Comparison of ENCODE assay signal across 9 mouse cellular contexts in the genomic region with DNA sequence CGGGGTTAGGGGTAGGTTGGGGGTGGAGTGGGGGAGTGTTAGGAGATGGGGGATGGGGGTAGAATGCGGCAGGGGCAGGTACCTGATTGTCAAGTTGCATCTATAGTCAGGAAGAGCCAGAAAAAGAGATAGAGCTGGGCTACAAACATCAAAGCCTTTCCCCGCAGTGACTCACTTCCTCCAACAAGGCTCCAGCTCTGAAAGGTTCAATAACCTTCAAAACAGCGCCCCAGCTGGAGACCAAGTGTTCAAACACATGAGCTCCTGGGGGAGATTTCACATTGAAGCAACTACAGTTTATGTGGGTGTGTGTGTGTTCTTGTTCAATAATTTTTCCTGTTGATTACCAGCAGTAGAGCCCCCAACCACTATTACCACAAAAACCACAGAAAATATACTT. TPM values are rescaled to one million over a fixed set of nuclear protein-coding genes. Genes with fewer than 3 reads are reported as not detected.
DNase-seq lines count a peak whose midpoint lies in the region; ATAC-seq and TF ChIP-seq lines count a peak whose summit lies in the region.
"Had no signal": no experiment of that assay in that cellular context is flagged by ENCODE, and none has a peak within 500 bp of the region (broad histone marks: within the 10 kb centered on the region; RNA-seq: fewer than 3 reads in every experiment).

No protein-coding gene starts in this region.

- TF ChIP-seq CTCF in lung, adult 2 months (IDR thresholded peaks at IDR 0.05; ENCODE audit: insufficient read depth, low read length) = peak; percentile 7; the same call in 1 of the 2 replicates
- TF ChIP-seq CTCF in thymus, adult 2 months (IDR thresholded peaks at IDR 0.05; ENCODE audit: borderline replicate concordance, control insufficient read depth, extremely low read depth, insufficient read depth, low read length, poor library complexity) = no peak

- no peak for TF ChIP-seq POLR2A in lung, adult 2 months (IDR thresholded peaks at IDR 0.05; ENCODE audit: borderline replicate concordance, extremely low read depth, low read depth, low read length)
- no peak for TF ChIP-seq POLR2A in thymus, adult 2 months (IDR thresholded peaks at IDR 0.05; ENCODE audit: control insufficient read depth, extremely low read depth, insufficient read depth, low read length, poor library complexity)

- H3K36me3 ChIP-seq in thymus, adult 2 months (ENCODE audit: control insufficient read depth, insufficient read depth, low read length) = no peaks in the 10 kb centered on the region
- H3K36me3 ChIP-seq: neural tube, embryonic 12.5 days had no signal

- H3K4me3 ChIP-seq in lung, adult 2 months (replicated peaks; ENCODE audit: extremely low read depth, low read depth, low read length) = no peak overlapping the region
- no peak overlapping the region for H3K4me3 ChIP-seq in thymus, adult 2 months (ENCODE audit: control insufficient read depth, insufficient read depth, low read length)
- H3K4me3 ChIP-seq: neural tube, embryonic 12.5 days had no signal

- ATAC-seq in CD4-positive, CD25-positive, alpha-beta regulatory T cell, adult 4 months = peak; percentile 99

- no peaks in the 10 kb centered on the region for H3K27me3 ChIP-seq in thymus, adult 2 months (ENCODE audit: control insufficient read depth, insufficient read depth, low read length)
- H3K27me3 ChIP-seq: neural tube, embryonic 12.5 days had no signal

- no peaks in the 10 kb centered on the region for H3K4me1 ChIP-seq in lung, adult 2 months (ENCODE audit: control insufficient read depth, insufficient read depth, low read length)
- peaks cover 6% of the 10 kb centered on the region for H3K4me1 ChIP-seq in thymus, adult 2 months (replicated peaks; ENCODE audit: control insufficient read depth, insufficient read depth, low read length)
- H3K4me1 ChIP-seq: neural tube, embryonic 12.5 days had no signal

- H3K27ac ChIP-seq in thymus, adult 2 months (ENCODE audit: control insufficient read depth, insufficient read depth, low read length) = no peak overlapping the region
- H3K27ac ChIP-seq: neural tube, embryonic 12.5 days had no signal

- peak; percentile 5 for DNase-seq in cerebellum, postnatal 10 days
- DNase-seq in cerebellum, adult 8-10 months = no peak
- peak; percentile 55 for DNase-seq in c-Kit-positive CD71-positive TER-119-positive erythroid progenitor cells, embryonic 14.5 days (ENCODE audit: low spot score)
- DNase-seq in lung, adult 2 months = peak; percentile 30
- DNase-seq in thymus, adult 2 months = peak; percentile 80
- DNase-seq in kidney, adult 11 months = no peak
- no peak for DNase-seq in cerebellum, adult 9-10 months

- WGBS in lung, adult 2 months = 24% methylated on average over 4 of the region's 4 CpGs
- 16% methylated on average over 4 of the region's 4 CpGs for WGBS in thymus, adult 2 months

RNA-seq across cellular contexts. Expression of a gene that starts 34.4 kb away (rescaled TPM):
- polyA plus RNA-seq in CD4-positive, CD25-positive, alpha-beta regulatory T cell, adult 4 months (2017; shearing (Covaris generic)) = 10 to 100 TPM; 11.0 to 15.2 TPM
- polyA plus RNA-seq in lung, adult 2 months (2012; rRNA removed) = 1.7 and 4.5 TPM in 2 replicates
- polyA plus RNA-seq in thymus, adult 2 months (2012; rRNA removed) = 3.7 and 4.5 TPM in 2 replicates

Comparison
In these comparisons a context has a peak if more than half of its experiments do, and no peak if none do; other contexts are left out.
1. DNase-seq: peak in cerebellum, postnatal 10 days (2 of 2), c-Kit-positive CD71-positive TER-119-positive erythroid progenitor cells, embryonic 14.5 days (single experiment), lung, adult 2 months (single experiment) and thymus, adult 2 months (single experiment); none in cerebellum, adult 8-10 months (single experiment), kidney, adult 11 months (single experiment) and cerebellum, adult 9-10 months (single experiment).